Mouse (Mus musculus) R1 (cell line): ENCODE results near the gene Ncam1.
A peak's percentile ranks its signal among the peaks of the same experiment; 100 is the strongest.

Experiments used
- DNase-seq: peaks from one replicate; pipeline ENCODE4 v3.0.0-alpha.2; 2018; ENCODE audit warnings: low read depth, low spot score

Ncam1 gene

DNA sequence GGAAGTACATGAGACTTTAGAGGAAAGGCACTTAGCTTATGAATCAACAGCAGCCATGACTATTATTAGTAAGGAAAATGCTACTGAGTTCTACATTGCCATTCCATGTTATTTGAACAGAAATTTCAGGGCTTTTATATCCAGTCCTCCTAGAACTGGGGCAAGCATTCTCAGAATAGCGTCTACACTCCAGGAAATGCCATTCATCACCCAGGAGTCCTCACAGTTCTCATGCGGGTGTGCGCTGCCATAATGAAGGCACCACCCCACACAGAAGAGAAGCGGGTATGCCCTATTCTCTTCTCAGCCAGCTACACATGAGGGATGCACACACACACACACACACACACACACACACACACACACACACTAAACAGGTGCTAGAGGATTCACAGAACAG lies 43.5 kb downstream of the Ncam1 start:
- no peak for DNase-seq

DNA sequence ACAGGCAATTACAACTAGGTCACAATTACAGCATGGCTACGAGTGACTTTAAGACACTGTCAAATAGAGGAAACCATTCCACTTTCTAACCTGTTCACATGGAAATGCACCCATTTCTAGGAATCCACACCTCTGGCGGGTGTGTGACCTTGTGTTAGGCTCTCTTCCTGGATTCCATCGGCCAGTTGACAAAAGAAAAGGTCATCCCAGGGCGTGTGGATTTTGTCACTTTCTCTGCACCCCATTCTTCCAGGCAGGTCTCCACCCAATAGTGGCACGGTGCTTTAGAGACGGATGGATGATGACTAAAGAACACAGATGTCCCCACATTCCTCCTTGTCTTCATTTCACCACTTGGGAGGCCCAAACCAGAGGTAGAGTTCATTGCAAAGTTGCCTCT lies 47.3 kb downstream of the Ncam1 start:
- peak; percentile 93 for DNase-seq

DNA sequence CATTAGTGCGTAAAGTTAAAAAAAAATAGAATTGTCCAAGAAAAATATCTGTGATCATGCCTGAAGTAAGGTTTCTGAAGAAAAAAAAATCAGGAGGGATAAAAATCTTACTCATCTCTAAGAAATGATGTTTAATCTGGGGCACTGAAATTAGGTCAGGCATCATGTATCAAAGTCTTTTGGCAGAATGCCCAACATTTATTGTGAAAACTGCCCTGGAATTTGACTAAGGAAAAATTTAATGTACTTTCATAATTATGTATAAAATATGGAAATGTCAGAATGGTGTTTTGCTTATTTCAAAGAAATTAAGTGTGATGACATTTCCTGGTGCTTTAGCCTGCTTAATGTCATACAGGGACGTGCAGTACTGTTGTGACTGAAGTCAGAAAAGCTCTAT lies 52.5 kb downstream of the Ncam1 start:
- no peak for DNase-seq

DNA sequence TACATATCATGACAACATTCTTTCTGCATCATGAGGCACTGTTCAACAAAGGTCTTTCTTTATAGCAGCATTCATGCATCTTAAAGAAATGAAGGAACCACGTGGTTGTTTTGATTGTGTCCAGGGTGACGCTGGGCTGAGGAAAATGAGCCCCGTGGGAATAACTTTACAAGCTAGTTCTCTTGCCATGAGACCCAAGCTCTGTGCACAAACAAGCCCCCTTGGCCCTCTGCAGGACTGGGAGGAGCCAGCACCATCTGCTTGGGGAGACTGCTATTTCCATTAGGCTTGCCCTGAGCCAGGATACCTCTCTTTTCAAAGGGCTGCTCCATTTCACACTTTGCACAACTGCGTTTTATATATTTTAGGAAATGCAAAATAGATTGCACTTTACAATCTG lies 53.0 kb downstream of the Ncam1 start:
- no peak for DNase-seq

DNA sequence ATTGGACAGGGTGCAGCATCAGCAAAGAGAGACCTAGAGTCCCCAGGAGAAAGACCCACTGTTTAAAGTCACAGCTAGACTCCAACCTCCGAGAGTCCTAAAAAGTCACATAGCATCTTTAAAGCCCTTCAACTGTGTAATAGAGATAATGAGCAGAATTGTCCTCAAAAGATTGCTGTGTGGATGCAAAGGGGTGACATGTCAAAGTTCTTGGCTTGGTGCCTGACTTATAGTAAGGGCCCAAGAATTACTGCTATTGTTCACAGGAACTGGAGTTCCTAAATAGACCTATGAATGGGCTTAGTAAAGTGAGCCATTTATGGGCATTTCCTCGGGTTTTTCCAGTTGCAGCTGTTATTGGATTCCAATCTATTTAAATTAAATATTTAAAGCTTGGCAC lies 54.4 kb downstream of the Ncam1 start:
- no peak for DNase-seq

DNA sequence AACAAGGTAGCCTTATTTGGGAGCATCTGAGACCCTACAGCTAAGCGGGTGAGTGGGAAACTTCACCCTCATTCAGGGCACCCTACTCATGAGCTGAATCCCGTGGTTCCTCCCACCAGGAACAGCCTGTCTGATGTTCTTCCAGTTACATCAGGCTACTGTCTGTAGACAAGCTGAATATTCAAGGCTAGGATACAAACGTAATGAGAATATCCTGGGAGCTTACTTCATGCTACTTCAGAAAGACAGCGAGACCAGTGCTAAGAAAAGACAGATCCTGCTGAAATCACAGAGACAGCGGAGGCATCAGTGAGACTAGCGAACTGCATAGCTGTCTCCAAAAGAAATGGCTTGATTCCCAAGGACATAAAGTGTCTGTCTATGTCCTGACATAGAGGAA lies 58.8 kb downstream of the Ncam1 start:
- no peak for DNase-seq

DNA sequence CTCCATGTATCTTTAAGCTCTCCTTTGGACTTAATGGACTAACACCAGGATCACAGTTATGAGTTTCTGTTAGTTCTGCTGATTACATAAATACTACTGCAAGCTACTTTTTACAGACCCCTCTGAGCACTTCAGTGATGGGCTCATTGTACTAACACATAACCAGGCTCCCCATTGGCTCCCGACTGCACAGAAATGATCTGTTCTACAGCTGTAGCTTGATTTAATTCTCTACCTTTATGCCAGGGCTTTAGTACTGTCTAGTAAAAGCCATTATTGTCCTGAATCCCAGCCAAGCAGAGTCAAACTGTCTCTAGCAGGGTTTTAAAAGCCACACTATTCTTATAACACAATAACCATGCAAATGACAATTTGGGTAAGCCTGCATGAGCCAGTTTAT lies 60.2 kb downstream of the Ncam1 start:
- DNase-seq, result no peak

DNA sequence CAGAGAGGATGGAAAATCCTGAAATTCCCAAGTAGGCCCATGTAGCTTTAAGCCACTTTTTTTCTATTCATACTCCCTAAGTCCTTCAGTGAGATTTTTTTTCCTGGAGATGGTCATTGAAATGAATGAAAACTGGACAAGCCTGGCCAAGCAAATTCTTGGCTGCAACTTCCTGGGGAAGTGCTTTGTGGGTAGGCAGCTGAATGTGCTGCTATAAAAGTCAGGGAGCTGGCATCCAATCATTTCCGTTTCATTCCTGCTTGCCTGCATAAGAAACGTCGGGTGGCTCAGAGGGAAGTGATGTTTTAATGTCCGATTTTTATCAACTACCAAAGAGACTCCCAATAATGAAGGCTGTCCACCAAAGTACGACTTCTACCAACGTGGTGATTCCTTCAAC lies 61.6 kb downstream of the Ncam1 start:
- DNase-seq, result no peak

DNA sequence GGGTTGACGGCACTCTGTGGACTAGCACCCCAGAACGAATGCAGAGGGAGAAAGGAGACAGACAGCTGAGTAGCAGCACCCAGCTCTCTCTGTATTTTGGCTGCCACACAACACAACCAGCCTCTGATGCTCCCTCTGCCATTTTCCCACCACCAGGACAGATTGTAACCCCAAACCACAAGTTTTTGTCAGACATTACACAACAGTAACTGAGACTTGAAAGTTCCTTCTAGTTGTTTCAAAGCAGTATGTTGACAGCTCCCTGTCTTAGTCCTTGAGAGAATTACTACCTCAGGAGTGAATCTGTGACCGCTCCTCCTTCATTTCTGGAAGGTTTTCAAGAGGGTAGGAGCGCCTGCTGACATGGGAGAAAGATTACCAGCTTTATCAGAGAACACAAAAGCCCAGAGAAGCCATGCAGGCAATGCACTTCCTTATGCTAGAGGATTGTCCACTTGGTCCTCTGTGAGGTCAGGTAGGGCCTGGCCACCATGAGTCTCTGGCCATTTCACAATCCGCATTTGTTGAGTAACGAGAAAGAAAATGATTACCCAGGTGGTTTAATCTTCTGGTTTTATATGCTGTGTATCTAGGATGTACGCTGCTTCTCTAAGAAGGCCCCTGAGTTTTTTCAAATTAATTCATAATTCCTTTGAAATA lies 64.2 kb downstream of the Ncam1 start:
- no peak for DNase-seq

DNA sequence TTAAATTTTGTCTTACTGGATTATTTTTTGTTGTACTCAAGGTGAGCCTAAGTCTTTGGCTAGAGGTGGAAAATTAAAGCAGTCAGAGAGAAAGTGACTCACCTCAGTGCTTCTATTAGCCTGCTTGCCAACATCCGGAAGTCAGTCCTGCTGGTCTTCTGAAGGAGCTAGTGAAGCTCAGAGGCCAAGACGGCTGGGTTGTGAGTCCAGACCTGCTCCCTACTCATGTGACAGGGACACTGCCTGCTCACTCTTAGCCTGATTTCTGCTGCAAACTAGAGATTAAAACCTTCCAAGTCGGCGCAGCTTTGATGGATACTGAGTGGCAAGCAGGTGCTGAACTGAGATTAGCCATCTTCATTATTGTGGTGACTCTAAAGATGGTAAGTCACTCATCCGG lies 65.0 kb downstream of the Ncam1 start:
- DNase-seq, result no peak

DNA sequence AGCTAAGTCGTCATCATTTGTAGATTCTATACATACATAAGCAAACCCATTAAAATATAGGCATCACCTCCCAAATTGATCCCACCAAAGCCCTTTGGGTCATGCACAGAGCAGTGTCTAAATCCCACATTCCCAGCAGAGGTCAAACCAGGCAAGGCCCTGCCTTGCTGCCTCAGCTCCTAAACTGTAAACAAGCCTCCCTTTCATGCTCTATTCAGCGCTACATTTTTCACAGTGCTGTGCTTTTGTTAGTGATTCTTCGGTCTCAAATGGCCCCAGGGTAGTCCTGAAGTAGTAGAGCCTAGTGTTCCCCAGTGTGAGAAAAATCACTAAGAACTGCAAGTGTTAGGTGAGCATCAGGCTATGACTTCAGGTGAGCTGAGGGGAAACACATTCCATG lies 69.2 kb downstream of the Ncam1 start:
- DNase-seq, result peak; percentile 77

DNA sequence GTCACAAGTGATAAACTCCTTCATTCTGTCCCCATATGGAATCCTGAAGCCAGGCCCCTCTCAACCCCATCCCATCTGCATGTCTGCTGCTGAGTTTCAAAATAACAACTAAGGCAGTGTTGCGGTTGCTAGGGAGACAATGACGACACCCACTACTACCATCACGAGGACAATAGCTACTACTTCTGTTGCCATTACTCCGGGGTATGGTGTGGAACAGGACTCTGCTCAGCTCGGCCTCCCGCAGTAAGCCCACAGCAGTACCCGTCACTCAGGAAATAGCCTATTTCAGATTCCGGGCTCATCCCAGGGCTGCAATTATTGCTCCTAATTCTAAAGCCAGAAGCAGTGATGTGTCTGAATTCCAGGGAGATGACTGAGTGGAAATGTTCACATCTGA lies 70.5 kb downstream of the Ncam1 start:
- peak; percentile 64 for DNase-seq

DNA sequence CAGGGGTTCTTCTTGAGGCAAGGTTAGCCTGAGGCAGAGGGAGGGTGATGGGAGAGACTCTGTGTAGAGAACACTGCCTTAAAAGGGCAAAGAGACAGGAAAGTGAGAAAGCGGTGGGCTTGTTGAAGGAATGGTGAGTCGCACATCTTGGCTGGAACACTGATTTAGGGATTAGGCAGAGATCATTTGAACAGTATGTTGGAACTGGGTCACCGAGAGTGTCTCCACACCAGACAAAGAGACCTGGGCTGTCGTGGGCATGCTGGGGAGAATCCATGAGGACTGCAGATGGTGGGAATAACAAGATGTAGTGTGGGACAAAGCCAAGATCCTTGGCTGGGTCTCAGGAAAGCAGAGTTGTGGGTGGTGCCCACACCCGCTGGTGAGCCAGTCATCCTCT lies 76.0 kb downstream of the Ncam1 start:
- DNase-seq, result no peak

DNA sequence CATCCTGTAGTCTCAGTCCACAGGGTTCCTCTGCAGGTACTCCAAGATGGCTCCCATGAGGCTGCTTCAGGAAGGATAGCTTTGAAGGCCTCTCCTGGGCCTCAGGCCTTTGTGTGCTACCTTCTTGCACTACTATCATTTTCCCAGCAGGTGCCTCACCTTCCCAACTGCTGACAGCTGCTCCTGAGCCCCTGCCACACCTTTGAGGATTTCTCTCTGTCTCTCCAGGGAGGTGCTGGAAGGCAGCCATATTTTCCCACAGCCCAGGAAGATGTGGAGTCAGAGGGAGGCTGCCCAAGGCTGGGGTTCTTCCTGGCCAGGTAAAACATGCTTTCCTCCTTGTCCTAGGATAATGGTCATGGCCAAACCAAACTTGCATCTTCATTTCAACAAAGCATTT lies 83.6 kb downstream of the Ncam1 start:
- peak; percentile 83 for DNase-seq

DNA sequence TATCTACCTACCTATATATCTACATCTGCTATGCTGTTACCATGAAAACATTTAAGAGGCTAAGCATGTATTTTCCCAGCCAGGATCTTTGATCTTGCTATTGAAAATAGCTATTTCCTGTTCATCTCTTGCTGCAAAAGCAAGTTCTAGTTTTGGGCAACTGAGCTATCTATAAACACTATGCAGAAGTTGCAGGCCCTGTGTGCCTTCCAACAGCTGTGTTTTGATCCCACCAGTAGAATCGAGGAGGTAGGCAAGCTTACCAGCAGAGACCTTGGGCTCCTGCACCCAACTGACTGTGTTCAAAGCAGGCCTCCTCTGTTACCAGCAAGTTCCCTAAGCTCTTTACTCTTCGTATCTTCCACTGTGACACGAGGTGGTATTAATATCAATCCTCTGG lies 84.6 kb downstream of the Ncam1 start:
- no peak for DNase-seq

DNA sequence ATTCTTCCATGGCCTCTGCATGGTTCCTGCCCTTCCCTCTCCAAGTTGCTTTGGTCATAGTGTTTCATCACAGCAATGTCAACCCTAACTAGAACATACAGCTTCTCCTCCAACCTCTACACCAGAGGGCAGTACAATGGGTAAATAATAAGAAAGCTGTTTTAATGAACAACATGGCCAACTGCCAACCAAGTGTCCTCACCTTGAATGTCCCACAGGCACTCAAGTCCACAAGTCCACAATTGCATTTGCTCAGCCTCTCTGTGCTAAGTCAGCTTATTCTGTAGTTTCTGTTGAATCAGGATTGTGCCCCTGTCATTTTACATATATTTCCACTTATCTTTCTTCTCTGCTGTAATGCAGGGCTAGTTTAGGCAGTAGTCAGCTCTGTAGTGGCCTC lies 91.1 kb downstream of the Ncam1 start:
- DNase-seq, result no peak

DNA sequence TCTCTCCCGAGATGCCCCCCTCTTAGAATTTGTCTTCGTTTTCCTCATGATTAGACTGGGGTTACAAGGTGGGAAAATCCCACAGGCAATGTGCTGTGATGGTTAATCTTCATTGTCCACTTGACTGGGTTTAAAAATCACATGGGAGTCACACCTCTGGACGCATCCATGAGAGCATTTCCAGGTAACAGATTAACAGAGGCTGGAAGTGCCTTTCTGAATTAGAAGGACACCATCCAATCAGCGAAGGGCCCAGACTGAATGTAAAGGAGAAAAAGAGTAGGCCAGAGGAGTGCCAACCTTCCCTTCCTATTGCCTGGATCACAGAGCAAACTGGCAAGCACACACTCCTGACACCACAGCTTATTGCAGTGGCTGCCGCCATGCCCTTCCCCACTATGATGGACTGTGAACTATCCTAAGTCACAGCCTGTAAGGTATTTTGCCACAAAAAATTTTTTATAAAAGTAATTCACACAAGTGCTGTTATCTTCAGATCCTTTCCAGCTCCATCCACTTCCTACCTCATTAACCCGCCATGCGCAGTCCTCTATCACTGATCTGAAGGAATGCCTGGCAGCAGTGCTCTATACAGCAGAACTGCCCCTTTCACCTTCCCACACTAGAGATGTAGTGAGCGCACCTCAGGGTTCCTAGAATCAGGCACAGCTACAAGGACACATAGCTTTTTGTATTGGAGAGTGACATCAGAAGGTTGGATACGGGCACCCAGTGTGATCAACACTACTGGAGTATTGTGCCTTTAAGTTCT lies 94.3 kb downstream of the Ncam1 start:
- DNase-seq, result no peak

DNA sequence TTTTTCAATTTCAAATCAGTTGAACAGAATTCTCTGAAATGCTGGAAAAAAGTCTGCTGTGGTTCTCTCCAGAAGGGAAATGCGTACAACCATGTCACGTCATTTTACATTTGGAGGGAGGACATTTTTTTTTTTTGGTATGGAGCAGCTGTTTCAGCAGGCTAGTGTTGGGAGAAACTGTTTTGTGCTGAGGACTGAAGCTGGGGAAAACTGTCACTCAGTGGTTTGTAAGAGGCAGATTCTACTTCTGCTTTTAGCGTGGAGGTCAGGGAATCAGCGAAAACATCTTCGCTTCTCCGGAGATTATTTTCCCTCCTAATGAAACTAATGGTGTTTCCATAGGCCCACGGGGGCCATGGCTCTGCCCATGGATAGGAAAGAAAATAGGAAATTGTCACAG lies 103.4 kb downstream of the Ncam1 start:
- DNase-seq, result no peak

DNA sequence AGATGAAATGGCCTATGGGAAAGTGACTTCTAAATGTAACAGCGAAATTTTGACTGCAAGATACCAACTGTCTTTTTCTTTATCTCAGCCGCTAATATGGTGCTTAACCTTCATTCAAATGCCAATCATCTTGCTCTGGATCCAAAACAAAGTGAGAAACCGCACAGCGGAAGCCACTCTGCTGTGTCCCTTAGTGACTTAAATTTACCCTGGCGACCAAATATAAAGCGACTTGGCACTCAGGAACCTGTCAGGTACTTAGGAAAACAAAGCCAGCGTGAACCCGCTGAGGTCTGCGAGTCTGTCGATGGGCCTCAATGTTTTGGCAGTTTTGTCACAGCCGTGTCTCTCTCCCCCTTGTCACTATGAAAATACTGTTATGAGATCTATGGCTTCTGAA lies 105.9 kb downstream of the Ncam1 start:
- peak; percentile 11 for DNase-seq

DNA sequence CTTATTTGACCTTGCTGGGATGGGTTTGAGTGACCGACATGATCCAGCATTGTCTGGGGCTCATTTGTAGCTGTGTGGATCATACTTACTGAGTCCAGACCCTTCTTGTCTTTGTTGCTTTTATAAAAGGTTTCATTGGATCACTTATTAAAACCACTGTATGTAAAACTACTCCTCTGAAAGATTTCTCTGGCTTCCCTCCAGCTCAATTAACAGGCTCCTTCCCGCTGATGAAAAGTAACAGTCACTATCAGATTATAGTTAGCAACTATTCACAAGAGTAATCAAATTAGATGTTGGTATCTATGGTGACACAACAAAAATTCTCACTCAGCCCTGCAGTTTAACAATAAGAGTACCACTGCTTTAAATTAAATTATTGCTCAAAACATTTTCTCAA lies 107.4 kb downstream of the Ncam1 start:
- DNase-seq, result no peak

DNA sequence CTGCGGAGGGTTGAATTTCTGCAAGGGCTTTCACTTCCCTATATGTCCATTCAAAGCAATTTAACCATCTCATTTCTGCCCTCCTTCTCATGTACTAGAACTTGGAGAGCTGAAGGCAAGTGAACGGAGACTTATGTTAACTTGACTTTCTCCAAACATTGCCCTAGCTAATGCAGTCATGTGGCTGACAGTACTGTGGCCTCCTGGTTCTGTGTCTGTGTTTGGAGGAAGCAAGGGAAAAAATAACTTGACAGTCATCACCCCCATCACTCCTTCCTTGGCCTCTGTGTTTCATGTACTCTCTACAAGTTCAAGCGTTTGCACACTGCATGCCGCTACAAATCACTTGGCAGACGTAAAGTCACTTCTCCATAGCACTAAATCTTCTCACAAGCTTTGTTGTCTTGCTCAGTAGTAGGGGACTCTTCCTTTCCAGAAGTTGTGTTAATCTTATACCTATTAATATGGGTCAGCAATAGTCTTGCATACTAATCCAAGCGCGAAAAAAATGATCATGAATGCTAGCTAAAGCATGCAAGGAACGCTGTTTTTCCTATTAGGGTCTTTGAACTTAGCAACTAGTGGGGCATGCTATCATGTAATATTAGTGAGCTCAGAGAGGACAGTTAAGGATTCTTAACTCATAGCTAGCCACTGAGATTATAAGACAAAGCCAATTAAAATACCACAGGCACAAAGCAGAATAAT lies 115.0 kb downstream of the Ncam1 start:
- no peak for DNase-seq

DNA sequence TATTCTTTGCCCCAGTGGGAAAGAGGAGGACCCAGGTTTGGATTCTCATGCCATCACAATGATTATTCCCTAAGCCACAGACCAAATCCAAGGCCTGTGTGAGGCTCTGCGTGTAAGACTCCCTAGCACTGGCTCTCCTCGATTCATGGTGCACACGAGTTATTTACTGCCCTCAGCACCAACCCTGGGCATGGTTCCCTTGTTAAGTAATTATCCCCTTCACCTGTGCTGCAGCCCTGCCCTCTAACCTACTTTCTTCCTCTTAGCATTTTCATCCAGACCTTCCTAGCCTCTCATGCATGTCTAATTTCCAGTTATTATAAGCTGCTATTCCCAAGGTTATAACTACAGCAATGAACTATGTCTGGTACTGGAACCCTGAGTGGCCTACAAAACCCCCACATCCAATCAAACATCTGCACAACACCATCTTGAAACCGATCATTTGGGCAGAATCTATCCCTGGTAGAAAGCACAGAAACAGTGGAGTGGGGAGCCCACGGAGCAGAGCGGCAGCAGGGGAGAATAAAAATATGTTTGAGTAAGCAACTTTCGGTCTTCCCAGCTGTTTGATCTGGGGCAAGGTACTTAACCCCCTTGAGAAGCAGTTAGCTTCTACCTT lies 116.8 kb downstream of the Ncam1 start:
- DNase-seq, result no peak

DNA sequence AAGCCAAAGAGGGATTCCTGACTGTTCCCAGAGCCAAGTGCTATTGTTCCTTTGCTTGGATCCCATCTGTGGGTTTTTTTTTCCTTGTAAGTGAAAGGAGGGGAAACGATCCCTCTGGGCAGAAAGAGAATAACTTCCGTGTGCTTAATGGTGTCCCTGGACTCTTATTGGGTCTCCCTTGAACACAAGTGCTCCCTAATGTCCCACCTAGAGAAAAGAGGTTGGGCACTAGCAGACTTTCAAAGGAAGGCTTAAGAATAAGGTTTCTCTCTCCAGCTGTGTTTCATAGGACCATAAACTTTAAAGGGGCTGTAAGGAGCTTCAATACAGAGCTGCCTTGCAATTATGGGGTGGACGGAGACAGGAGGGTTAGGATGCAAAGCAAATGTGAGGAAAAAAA lies 119.5 kb downstream of the Ncam1 start:
- DNase-seq, result no peak
